Mouse (Mus musculus): ENCODE measurements at regions not wholly inside any gene's neighbourhood (a gene's known extent, or its start where the extent isn't known, plus 50 kb on each side); places are given as distances from the start of the nearest gene placed in this dataset.
A peak's percentile ranks its signal among the peaks of the same experiment; 100 is the strongest.

GRCm38 (mm10) chr7:73637101-73637809 is 95.6 kb upstream of the Chd2 start:
- no peak for DNase-seq (ENCODE audit: low spot score)

GRCm38 (mm10) chr7:73635422-73635821 is 93.8 kb upstream of the Chd2 start:
- DNase-seq (ENCODE audit: low spot score) = no peak

- no peak for DNase-seq (ENCODE audit: low spot score)
Measured at GRCm38 (mm10) chr7:73630790-73631189, 89.2 kb upstream of the Chd2 start.

GRCm38 (mm10) chr7:73629182-73629581 is 87.6 kb upstream of the Chd2 start:
- DNase-seq (ENCODE audit: low spot score) = no peak

GRCm38 (mm10) chr7:73628071-73628470 is 86.4 kb upstream of the Chd2 start:
- no peak for DNase-seq (ENCODE audit: low spot score)

- no peak for DNase-seq (ENCODE audit: low spot score)
Measured at GRCm38 (mm10) chr7:73626291-73626690, 84.7 kb upstream of the Chd2 start.

GRCm38 (mm10) chr7:73625651-73626050 is 84.0 kb upstream of the Chd2 start:
- no peak for DNase-seq (ENCODE audit: low spot score)

- no peak for DNase-seq (ENCODE audit: low spot score)
Measured at GRCm38 (mm10) chr7:73624992-73625391, 83.4 kb upstream of the Chd2 start.

- no peak for DNase-seq (ENCODE audit: low spot score)
Measured at GRCm38 (mm10) chr7:73624093-73624600, 82.5 kb upstream of the Chd2 start.

- DNase-seq (ENCODE audit: low spot score) = no peak
Measured at GRCm38 (mm10) chr7:73622468-73622867, 80.8 kb upstream of the Chd2 start.

GRCm38 (mm10) chr7:73620341-73620740 is 78.7 kb upstream of the Chd2 start:
- DNase-seq (ENCODE audit: low spot score) = no peak

- no peak for DNase-seq (ENCODE audit: low spot score)
Measured at GRCm38 (mm10) chr7:73618758-73619416, 77.3 kb upstream of the Chd2 start.

- DNase-seq (ENCODE audit: low spot score) = peak; percentile 100
Measured at GRCm38 (mm10) chr7:73617910-73618757, 76.5 kb upstream of the Chd2 start.

GRCm38 (mm10) chr7:73616971-73617906 is 75.6 kb upstream of the Chd2 start:
- DNase-seq (ENCODE audit: low spot score) = no peak

- DNase-seq (ENCODE audit: low spot score) = no peak
Measured at GRCm38 (mm10) chr7:73616015-73616414, 74.4 kb upstream of the Chd2 start.

- DNase-seq (ENCODE audit: low spot score) = no peak
Measured at GRCm38 (mm10) chr7:73614840-73615555, 73.4 kb upstream of the Chd2 start.

GRCm38 (mm10) chr7:73614341-73614740 is 72.7 kb upstream of the Chd2 start:
- no peak for DNase-seq (ENCODE audit: low spot score)

- DNase-seq (ENCODE audit: low spot score) = no peak
Measured at GRCm38 (mm10) chr7:73612752-73613092, 71.1 kb upstream of the Chd2 start.

- no peak for DNase-seq (ENCODE audit: low spot score)
Measured at GRCm38 (mm10) chr7:73611866-73612751, 70.5 kb upstream of the Chd2 start.

- DNase-seq (ENCODE audit: low spot score) = no peak
Measured at GRCm38 (mm10) chr7:73608804-73609275, 67.2 kb upstream of the Chd2 start.

Measured in ovary, postnatal 14 days (tissue).